Mouse (Mus musculus) thymus, adult 2 months (tissue): Measurements from ENCODE around the gene Xxylt1.

Experiments used
- CTCF ChIP-seq: fragments of 200-500 bp; IDR thresholded peaks from 2 replicates; pipeline ENCODE4 v1.5.1; 2012; ENCODE audit warnings: mild to moderate bottlenecking, control low read depth, low read length, moderate library complexity, borderline replicate concordance; ENCODE audit not compliant: control insufficient read depth, poor library complexity, insufficient read depth; ENCODE audit errors: extremely low read depth
- POLR2A ChIP-seq: fragments of 200-500 bp; IDR thresholded peaks from 2 replicates; pipeline ENCODE4 v1.6.1; 2012; ENCODE audit warnings: mild to moderate bottlenecking, low read length, control low read depth, moderate library complexity; ENCODE audit not compliant: control insufficient read depth, poor library complexity, insufficient read depth; ENCODE audit errors: extremely low read depth

DNA sequence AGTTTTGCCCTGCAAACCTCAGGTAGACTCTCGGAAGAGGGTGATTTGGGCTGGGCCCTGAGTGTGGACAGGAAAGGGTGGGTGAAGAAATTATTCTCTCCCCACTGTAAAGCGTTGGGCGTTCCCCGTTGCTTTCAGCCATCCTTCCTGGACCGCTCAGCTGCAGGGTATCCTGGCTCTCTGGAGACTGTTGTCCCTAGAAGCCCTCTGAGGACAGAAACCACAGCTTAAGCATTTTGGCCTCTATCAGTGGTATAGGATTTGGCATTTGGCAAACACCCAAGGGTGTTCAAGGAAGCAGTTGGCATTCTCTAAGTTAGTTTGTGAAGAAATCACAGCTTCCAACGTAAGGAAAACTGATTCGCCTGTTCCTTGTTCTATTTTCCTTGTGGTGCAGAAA, 72.9 kb downstream of the Xxylt1 start:
- TF ChIP-seq CTCF = no peak
- no peak for TF ChIP-seq POLR2A
